In the genomic region with DNA sequence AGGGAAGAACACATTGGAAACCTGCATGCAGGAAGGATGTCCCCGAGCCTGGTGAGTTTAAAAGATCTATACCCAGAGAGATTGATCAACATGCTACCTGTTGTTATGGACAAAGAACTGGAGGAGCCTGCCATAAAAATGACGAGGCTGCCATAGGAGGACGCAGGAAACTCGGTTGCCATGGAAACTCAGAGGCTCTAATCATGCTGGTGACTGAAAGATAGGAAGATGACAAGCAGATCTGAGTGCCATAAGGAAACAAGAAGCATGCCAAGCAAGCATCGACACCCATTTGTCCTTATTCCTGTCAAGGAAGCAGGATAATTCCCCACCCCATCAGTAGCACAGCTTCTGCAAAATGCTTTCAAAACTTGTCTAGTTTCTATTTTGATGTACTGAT, we compare ENCODE assay signal across 15 mouse cellular contexts.
DNase-seq lines count a peak whose midpoint lies in the region; ATAC-seq and TF ChIP-seq lines count a peak whose summit lies in the region.
"Had no signal": no experiment of that assay in that cellular context is flagged by ENCODE, and none has a peak within 500 bp of the region (broad histone marks: within the 10 kb centered on the region; RNA-seq: fewer than 3 reads in every experiment).

No protein-coding gene starts in this region.

- peak; percentile 39 to 67 for DNase-seq in layer of hippocampus, adult 18-20 months (ENCODE audit: low spot score in 2 of 2)
- DNase-seq in layer of hippocampus, adult 9-10 months (ENCODE audit: low spot score): no peak
- DNase-seq in right cerebral cortex, adult 2 months (ENCODE audit: low spot score in 2 of 2): peak; percentile 26 to 28
- no peak for DNase-seq in right cerebral cortex, postnatal 14 days
- peak; percentile 79 for DNase-seq in hindbrain, postnatal 0 days (ENCODE audit: low spot score)
- DNase-seq in cerebellum, postnatal 4 days (ENCODE audit: low spot score in 2 of 2): no peak
- no peak for DNase-seq in kidney, adult 8-10 months
- DNase-seq: cerebellum, adult 2 months; kidney, postnatal 10 days; lung, postnatal 14 days; thymus, adult 18-20 months had no signal

- peaks cover 13% of the 10 kb centered on the region; the same call in 1 of the 2 replicates for H3K4me1 ChIP-seq in hindbrain, postnatal 0 days (ENCODE audit: insufficient read depth, low read length)
- H3K4me1 ChIP-seq: liver, embryonic 15.5 days had no signal

- H3K27ac ChIP-seq in hindbrain, postnatal 0 days: peak overlapping the region; percentile 41; the same call in 1 of the 2 replicates
- H3K27ac ChIP-seq: intestine, embryonic 15.5 days; liver, embryonic 15.5 days; neural tube, embryonic 12.5 days had no signal

- no peak overlapping the region for H3K4me2 ChIP-seq in hindbrain, postnatal 0 days (ENCODE audit: low read depth, low read length)
- H3K4me2 ChIP-seq: intestine, embryonic 15.5 days; liver, embryonic 15.5 days; neural tube, embryonic 12.5 days had no signal

- no peak overlapping the region for H3K4me3 ChIP-seq in hindbrain, postnatal 0 days (ENCODE audit: low read length)
- H3K4me3 ChIP-seq: intestine, embryonic 15.5 days; liver, embryonic 15.5 days; neural tube, embryonic 12.5 days had no signal

- H3K27me3 ChIP-seq in hindbrain, postnatal 0 days (ENCODE audit: insufficient read depth, low read length): no peaks in the 10 kb centered on the region
- H3K27me3 ChIP-seq: CH12.LX; intestine, embryonic 15.5 days; liver, embryonic 15.5 days; neural tube, embryonic 12.5 days had no signal

- H3K9ac ChIP-seq in hindbrain, postnatal 0 days (replicated peaks; ENCODE audit: low read length): no peak overlapping the region
- H3K9ac ChIP-seq: intestine, embryonic 15.5 days; liver, embryonic 15.5 days; neural tube, embryonic 12.5 days had no signal

- WGBS in hindbrain, postnatal 0 days: 36% methylated on average over 5 of the region's 5 CpGs

- no peak for TF ChIP-seq CTCF in hindbrain, postnatal 0 days (IDR thresholded peaks at IDR 0.05; ENCODE audit: low read depth)

- H3K36me3 ChIP-seq in hindbrain, postnatal 0 days (ENCODE audit: insufficient read depth, low read length): no peaks in the 10 kb centered on the region
- H3K36me3 ChIP-seq: intestine, embryonic 15.5 days; liver, embryonic 15.5 days; neural tube, embryonic 12.5 days had no signal

- no peaks in the 10 kb centered on the region for H3K9me3 ChIP-seq in hindbrain, postnatal 0 days (ENCODE audit: low read length)
- H3K9me3 ChIP-seq: intestine, embryonic 15.5 days; liver, embryonic 15.5 days; neural tube, embryonic 12.5 days had no signal

- no peak; the same call in 1 of the 2 replicates for ATAC-seq in hindbrain, postnatal 0 days
- ATAC-seq: intestine, embryonic 15.5 days had no signal

Comparison
In these comparisons a context has a peak if more than half of its experiments do, and no peak if none do; other contexts are left out.
1. DNase-seq: peak in layer of hippocampus, adult 18-20 months (2 of 2), right cerebral cortex, adult 2 months (2 of 2) and hindbrain, postnatal 0 days (single experiment); none in layer of hippocampus, adult 9-10 months (single experiment), right cerebral cortex, postnatal 14 days (single experiment), cerebellum, postnatal 4 days (0 of 2) and kidney, adult 8-10 months (0 of 2).